Mouse (Mus musculus) lung, postnatal 25 days (tissue): ENCODE data around the gene Eprs.

Experiments used
- DNase-seq: peaks from one replicate; pipeline ENCODE4 v3.0.0; 2022; ENCODE audit warnings: low spot score

Gene Eprs

GRCm38 (mm10) chr1:185451077-185451476, 88.2 kb downstream of the Eprs start:
- no peak for DNase-seq

- DNase-seq = no peak
Measured at GRCm38 (mm10) chr1:185451495-185451894, 88.7 kb downstream of the Eprs start.

- no peak for DNase-seq
Measured at GRCm38 (mm10) chr1:185452461-185452860, 89.6 kb downstream of the Eprs start.

GRCm38 (mm10) chr1:185454144-185454543, 91.3 kb downstream of the Eprs start:
- no peak for DNase-seq

GRCm38 (mm10) chr1:185454575-185454954, 91.7 kb downstream of the Eprs start, which contains the start of gene Slc30a10:
Gene Slc30a10, plus strand, starts transcription at chr1:185454848.
- DNase-seq = no peak

GRCm38 (mm10) chr1:185454955-185455701, 92.3 kb downstream of the Eprs start:
- DNase-seq = no peak

GRCm38 (mm10) chr1:185456327-185456726, 93.5 kb downstream of the Eprs start:
- no peak for DNase-seq

GRCm38 (mm10) chr1:185460096-185460495, 97.3 kb downstream of the Eprs start:
- DNase-seq = no peak

- DNase-seq = no peak
Measured at GRCm38 (mm10) chr1:185462889-185463288, 100.0 kb downstream of the Eprs start.

- DNase-seq = no peak
Measured at GRCm38 (mm10) chr1:185469551-185470021, 106.7 kb downstream of the Eprs start.

- no peak for DNase-seq
Measured at GRCm38 (mm10) chr1:185472025-185472720, 109.3 kb downstream of the Eprs start.

GRCm38 (mm10) chr1:185472730-185473129, 109.9 kb downstream of the Eprs start:
- DNase-seq = no peak

- no peak for DNase-seq
Measured at GRCm38 (mm10) chr1:185473437-185473836, 110.6 kb downstream of the Eprs start.
